Mouse (Mus musculus) stomach, embryonic 16.5 days (tissue): ENCODE measurements at regions not wholly inside any gene's neighbourhood (a gene's known extent, or its start where the extent isn't known, plus 50 kb on each side); places are given as distances from the start of the nearest gene placed in this dataset.
"Not testable (repeated sequence)": the region's sequence is repeated elsewhere in the genome, so short reads cannot be mapped to it uniquely, and the experiment has no call there.

Experiments used
- ATAC-seq: fragments of 200-750 bp; cut with Nextera tagmentation; 2 replicates; pipeline ENCODE4 v1.8.0; 2017; ENCODE audit warnings: moderate number of reproducible peaks, moderate TSS enrichment; ENCODE audit not compliant: insufficient read depth, low FRiP score
- H3K27ac ChIP-seq: fragments of 300-500 bp; sonication (generic); 2 replicates; pipeline ENCODE4 v1.5.1; 2014; ENCODE audit warnings: low read length
- H3K27me3 ChIP-seq: fragments of 300-500 bp; sonication (generic); 2 replicates; pipeline ENCODE4 v1.6.1; 2014; ENCODE audit warnings: low read length, control low read depth, mixed read lengths; ENCODE audit not compliant: control insufficient read depth, insufficient read depth
- H3K36me3 ChIP-seq: fragments of 300-500 bp; sonication (generic); 2 replicates; pipeline ENCODE4 v1.6.1; 2014; ENCODE audit warnings: low read length; ENCODE audit not compliant: control insufficient read depth, insufficient read depth
- H3K4me1 ChIP-seq: fragments of 300-500 bp; sonication (generic); 2 replicates; pipeline ENCODE4 v1.6.1; 2014; ENCODE audit warnings: low read length, control low read depth, mixed read lengths; ENCODE audit not compliant: control insufficient read depth, insufficient read depth
- H3K4me2 ChIP-seq: fragments of 300-500 bp; sonication (generic); 2 replicates; pipeline ENCODE4 v1.6.1; 2014; ENCODE audit warnings: low read depth, low read length, mixed read lengths
- H3K4me3 ChIP-seq: fragments of 300-500 bp; sonication (generic); replicated peaks from 2 replicates; pipeline ENCODE4 v1.5.1; 2014; ENCODE audit warnings: mild to moderate bottlenecking, low read length
- H3K9ac ChIP-seq: fragments of 300-500 bp; sonication (generic); 2 replicates; pipeline ENCODE4 v1.6.1; 2014; ENCODE audit warnings: low read length
- H3K9me3 ChIP-seq: fragments of 300-500 bp; sonication (generic); replicated peaks from 2 replicates; pipeline ENCODE4 v1.6.1; 2016; ENCODE audit warnings: low read length, control low read depth; ENCODE audit not compliant: control insufficient read depth
- WGBS: fragments of 180-500 bp; shearing (Covaris S2); extraction: QIAGEN DNeasy Blood & Tissue Kit; methylation state at CpG from one replicate; pipeline ENCODE4 v1.1.7; 2014; 5-methylcytosine and 5-hydroxymethylcytosine counted together

DNA sequence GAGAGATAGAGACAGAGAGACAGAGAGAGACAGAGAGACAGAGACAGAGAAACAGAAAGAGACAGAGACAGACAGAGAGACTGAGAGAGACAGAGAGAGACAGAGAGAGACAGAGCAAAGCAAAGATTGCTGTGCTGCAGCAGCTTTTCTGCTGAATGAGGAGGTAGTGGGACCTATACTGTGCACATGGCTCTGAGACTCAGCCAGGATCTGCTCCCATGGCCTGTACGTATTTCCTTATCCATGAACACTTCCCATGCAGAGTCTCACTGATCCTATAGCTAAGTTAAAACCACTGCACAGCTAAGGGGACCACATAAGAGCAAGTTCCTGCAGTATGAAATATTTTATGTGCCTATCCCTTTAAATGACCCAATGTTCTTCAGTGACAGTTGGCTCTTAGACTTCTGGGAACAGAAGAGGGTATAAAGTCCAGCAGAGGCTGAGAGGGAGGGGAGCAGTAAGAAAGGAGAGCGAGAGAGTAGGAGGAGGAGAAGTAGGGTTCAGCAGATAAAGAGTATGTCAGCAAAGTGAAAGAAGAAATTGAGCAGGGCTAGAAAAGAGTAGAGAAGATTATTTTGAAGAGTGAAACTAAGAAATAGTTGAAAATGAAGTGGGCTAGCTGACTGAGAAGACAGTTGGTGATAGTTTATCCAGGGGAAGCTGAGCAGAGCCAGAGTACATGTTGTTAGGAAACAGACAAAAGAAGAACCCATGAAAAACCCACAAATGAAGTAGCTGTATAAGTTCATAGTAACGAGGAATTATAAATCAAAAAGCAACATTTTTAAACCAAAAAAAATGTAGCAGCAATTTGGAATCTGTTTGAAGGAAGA, 61.4 kb upstream of the Ptger2 start:
- ATAC-seq = peak; percentile 58; the same call in 1 of the 2 replicates
- H3K4me1 ChIP-seq, H3K9ac ChIP-seq, H3K36me3 ChIP-seq, H3K4me3 ChIP-seq, H3K9me3 ChIP-seq, H3K27ac ChIP-seq, H3K27me3 ChIP-seq, H3K4me2 ChIP-seq: not testable (repeated sequence)
- WGBS = 56% methylated on average over 3 of the region's 3 CpGs

DNA sequence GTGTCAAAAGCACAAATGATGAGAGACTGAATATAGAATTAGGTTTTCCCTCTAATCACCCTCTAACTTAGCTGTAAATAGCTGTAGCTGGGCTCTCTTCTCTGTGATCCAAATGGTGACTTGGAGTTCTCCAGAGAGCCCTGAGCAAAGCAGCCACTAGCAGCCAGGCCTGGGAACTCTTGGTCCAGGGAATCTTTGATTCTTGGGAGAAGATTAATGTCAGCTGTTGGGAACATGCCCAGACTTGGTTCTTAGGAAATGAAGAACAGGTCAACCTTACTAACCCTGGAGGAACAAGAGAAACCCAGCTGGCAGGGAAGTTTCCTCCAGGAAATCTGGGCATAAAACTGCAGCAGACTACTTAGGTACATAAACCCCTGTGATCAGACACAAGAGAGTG, 62.6 kb upstream of the Ptgdr start:
- not testable (repeated sequence) for H3K36me3 ChIP-seq, H3K27ac ChIP-seq, H3K4me2 ChIP-seq, ATAC-seq, H3K27me3 ChIP-seq, H3K9ac ChIP-seq, H3K9me3 ChIP-seq, H3K4me1 ChIP-seq, H3K4me3 ChIP-seq

DNA sequence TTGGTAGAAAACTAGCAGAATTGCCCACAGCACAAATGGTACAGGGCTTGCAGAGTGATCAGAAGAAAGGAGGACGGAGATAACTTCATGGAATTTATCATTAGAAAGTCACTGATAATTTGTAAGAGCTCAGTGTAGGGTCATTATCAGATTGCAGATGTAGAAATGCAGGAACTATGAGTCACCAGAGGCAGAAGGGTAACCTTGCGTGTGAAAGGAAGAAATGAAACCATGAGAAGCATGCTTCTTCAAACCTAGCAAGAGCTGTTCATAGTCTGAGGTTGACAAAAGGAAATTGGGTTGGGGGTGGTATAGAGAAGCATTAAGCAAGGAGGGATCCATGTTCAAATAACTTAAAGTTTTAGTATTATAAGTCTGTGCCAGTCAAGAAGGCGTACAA, 60.2 kb upstream of the Ptgdr start:
- Histone ChIP-seq H3K9ac (no peak overlapping the region), H3K4me3 (no peak overlapping the region), H3K27ac (no peak overlapping the region), H3K27me3 (no peaks in the 10 kb centered on the region), H3K36me3 (no peaks in the 10 kb centered on the region), H3K4me2 (no peak overlapping the region), H3K9me3 (no peaks in the 10 kb centered on the region), H3K4me1 (no peaks in the 10 kb centered on the region)
- WGBS = 80% methylated on average over 3 of the region's 3 CpGs
- ATAC-seq = no peak

DNA sequence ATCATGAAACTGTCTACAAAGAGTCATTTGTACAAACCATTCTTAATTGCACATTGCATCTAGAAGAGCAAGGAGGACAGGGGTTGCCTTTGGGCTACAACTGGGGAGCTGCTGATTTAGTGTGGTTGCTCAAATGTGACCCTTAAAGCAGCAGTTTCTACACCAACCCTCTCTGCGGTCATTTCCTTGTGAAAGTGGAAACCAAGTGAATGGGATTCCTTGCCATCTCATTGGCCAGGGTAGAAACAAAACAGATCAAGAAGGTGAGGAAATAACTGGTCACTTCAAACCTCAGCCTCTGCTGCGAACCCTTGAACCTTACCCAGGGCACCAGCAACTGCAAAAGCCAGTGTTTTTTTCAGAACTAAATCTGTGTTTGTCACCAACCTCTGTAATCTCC, 56.5 kb upstream of the Ptgdr start:
- no peak for ATAC-seq
- Histone ChIP-seq H3K27ac (no peak overlapping the region), H3K9ac (no peak overlapping the region), H3K4me2 (no peak overlapping the region), H3K4me3 (no peak overlapping the region), H3K9me3 (no peaks in the 10 kb centered on the region), H3K36me3 (no peaks in the 10 kb centered on the region), H3K4me1 (no peaks in the 10 kb centered on the region), H3K27me3 (no peaks in the 10 kb centered on the region)
- 83% methylated on average over 2 of the region's 2 CpGs for WGBS

DNA sequence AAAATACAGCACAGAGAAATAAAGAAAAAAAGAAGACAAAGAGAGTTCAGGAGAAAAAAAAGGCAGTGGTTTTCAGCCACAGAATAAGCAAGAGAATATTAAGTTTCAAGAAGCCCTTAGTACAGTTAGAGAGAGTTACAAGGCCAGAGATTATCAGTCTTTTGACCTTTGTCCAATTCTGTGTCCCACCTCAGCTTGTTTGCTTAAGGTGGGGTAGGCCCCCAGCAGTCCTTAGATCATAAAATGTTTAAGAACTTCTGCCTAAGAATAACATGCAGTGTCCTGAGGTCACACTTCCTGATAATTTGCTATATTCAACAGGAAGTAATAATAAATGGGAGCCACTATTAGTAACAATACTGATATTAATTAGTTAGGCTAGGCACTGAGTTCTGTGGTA, 53.6 kb upstream of the Ptgdr start:
- Histone ChIP-seq H3K4me2 (no peak overlapping the region), H3K4me1 (no peaks in the 10 kb centered on the region), H3K27ac (no peak overlapping the region), H3K9ac (no peak overlapping the region), H3K27me3 (no peaks in the 10 kb centered on the region), H3K9me3 (no peaks in the 10 kb centered on the region), H3K4me3 (no peak overlapping the region), H3K36me3 (no peaks in the 10 kb centered on the region)
- ATAC-seq = peak; percentile 33; the same call in 1 of the 2 replicates
